Mouse (Mus musculus) intestine, embryonic 14.5 days (tissue): Measurements from ENCODE around the gene Frem3. TPM values are rescaled to one million over a fixed set of nuclear protein-coding genes. Genes with fewer than 3 reads are reported as not detected.
A peak's percentile ranks its signal among the peaks of the same experiment; 100 is the strongest.

Source experiments
- ATAC-seq: fragments of 200-750 bp; cut with Nextera tagmentation; replicated peaks from 2 replicates; pipeline ENCODE4 v1.8.0; 2017; ENCODE audit warnings: low read depth, moderate number of reproducible peaks, moderate TSS enrichment, moderate library complexity; ENCODE audit not compliant: low FRiP score, low TSS enrichment
- DNase-seq: peaks from one replicate; pipeline ENCODE4 v3.0.0-alpha.2; 2018; ENCODE audit warnings: low spot score
- H3K27ac ChIP-seq: fragments of 300-500 bp; sonication (generic); 2 replicates; pipeline ENCODE4 v1.5.1; 2014; ENCODE audit warnings: low read depth, mild to moderate bottlenecking, control low read depth
- H3K27me3 ChIP-seq: fragments of 300-500 bp; sonication (generic); replicated peaks from 2 replicates; pipeline ENCODE4 v1.6.1; 2014; ENCODE audit warnings: low read length, control low read depth; ENCODE audit not compliant: control insufficient read depth, insufficient read depth
- H3K36me3 ChIP-seq: fragments of 300-500 bp; sonication (generic); 2 replicates; pipeline ENCODE4 v1.6.1; 2014; ENCODE audit warnings: low read length, control low read depth; ENCODE audit not compliant: control insufficient read depth, insufficient read depth
- H3K4me1 ChIP-seq: fragments of 300-500 bp; sonication (generic); replicated peaks from 2 replicates; pipeline ENCODE4 v1.6.1; 2014; ENCODE audit warnings: low read length, control low read depth, mixed read lengths; ENCODE audit not compliant: control insufficient read depth, insufficient read depth
- H3K4me2 ChIP-seq: fragments of 300-500 bp; sonication (generic); 2 replicates; pipeline ENCODE4 v1.6.1; 2014; ENCODE audit warnings: low read length
- H3K4me3 ChIP-seq: fragments of 300-500 bp; sonication (generic); 2 replicates; pipeline ENCODE4 v1.5.1; 2014; ENCODE audit warnings: low read depth, low read length, control low read depth, mixed read lengths
- H3K9ac ChIP-seq: fragments of 300-500 bp; sonication (generic); 2 replicates; pipeline ENCODE4 v1.6.1; 2014; ENCODE audit warnings: mild to moderate bottlenecking, low read length
- H3K9me3 ChIP-seq: fragments of 300-500 bp; sonication (generic); 2 replicates; pipeline ENCODE4 v1.6.1; 2016; ENCODE audit warnings: low read length, control low read depth; ENCODE audit not compliant: control insufficient read depth
- WGBS: fragments of 180-500 bp; shearing (Covaris S2); extraction: QIAGEN DNeasy Blood & Tissue Kit; methylation state at CpG from one replicate; pipeline ENCODE4 v1.1.7; 2014; 5-methylcytosine and 5-hydroxymethylcytosine counted together
- polyA plus RNA-seq: library from polyadenylated mRNA; unstranded; fragments of >200 nt; fragmentation: Nextera tagmentation; extraction: Ambion mirVana; gene quantifications from 2 replicates; pipeline ENCODE4 v1.2.1, GENCODE M21; 2014

The Frem3 gene
- polyA plus RNA-seq, 1 experiment from 2014 or later: 0.20 TPM

GRCm38 (mm10) chr8:80600600-80601170 lies 10.2 kb upstream of the Frem3 start:
- Histone ChIP-seq H3K9me3 (no peaks in the 10 kb centered on the region), H3K27ac (no peak overlapping the region), H3K4me2 (no peak overlapping the region), H3K27me3 (no peaks in the 10 kb centered on the region), H3K4me1 (no peaks in the 10 kb centered on the region), H3K36me3 (no peaks in the 10 kb centered on the region), H3K9ac (no peak overlapping the region), H3K4me3 (no peak overlapping the region)
- 83% methylated on average over 6 of the region's 6 CpGs for WGBS
- no peak for DNase-seq
- ATAC-seq: no peak

DNA sequence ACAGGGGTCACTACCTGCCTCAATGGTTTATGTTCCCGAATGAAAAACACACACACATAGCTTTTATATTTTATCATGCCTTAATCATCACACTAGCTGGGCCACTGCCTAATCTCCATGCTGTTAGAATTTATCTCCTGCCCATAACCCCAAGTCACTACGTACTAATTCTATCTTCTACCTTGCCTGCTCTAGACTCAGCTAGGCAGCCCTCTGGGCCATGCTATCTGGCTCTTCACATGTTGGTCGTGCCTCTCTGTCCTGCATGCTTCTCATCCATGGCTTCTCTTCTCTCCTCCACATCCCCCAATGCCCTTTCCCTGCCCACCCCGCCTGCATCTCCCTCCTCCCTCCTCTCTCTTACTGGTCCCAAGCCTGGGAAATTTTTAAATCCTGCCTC lies 9.0 kb upstream of the Frem3 start:
- WGBS: 75% methylated on average over 4 of the region's 4 CpGs
- Histone ChIP-seq H3K4me2 (no peak overlapping the region), H3K27me3 (no peaks in the 10 kb centered on the region), H3K4me1 (no peaks in the 10 kb centered on the region), H3K9ac (no peak overlapping the region), H3K4me3 (no peak overlapping the region), H3K9me3 (no peaks in the 10 kb centered on the region), H3K36me3 (no peaks in the 10 kb centered on the region), H3K27ac (no peak overlapping the region)
- no peak for DNase-seq
- ATAC-seq: no peak

DNA sequence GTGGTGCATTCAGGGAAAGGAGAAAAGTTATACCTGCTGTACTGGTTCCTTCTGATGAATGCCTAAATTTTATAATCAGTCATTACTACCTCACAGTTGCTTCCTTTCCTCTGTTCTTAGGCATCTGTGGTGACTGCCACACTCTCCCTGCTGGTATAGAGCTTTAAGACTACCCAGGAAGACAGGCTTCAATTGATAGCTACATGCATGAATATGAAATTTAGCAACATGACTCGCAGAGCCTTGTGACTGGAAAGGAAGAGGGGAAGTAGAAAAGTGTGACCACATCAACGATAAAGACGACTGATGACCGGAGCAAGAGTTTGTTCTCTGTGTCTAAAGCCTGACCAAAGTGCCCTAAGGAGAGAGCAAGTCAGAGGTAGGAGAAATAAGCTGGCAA lies 3.8 kb upstream of the Frem3 start:
- Histone ChIP-seq H3K27me3 (peaks cover 18% of the 10 kb centered on the region), H3K4me3 (no peak overlapping the region), H3K36me3 (no peaks in the 10 kb centered on the region), H3K9ac (no peak overlapping the region), H3K27ac (no peak overlapping the region), H3K4me1 (no peaks in the 10 kb centered on the region), H3K9me3 (no peaks in the 10 kb centered on the region), H3K4me2 (no peak overlapping the region)
- no peak for DNase-seq
- no peak for ATAC-seq
- WGBS: 88% methylated on average over 4 of the region's 4 CpGs

GRCm38 (mm10) chr8:80611441-80611751 lies 516 bp downstream of the Frem3 start:
- DNase-seq (peak; percentile 52), ATAC-seq (no peak)
- Histone ChIP-seq H3K27me3 (peaks cover 26% of the 10 kb centered on the region), H3K4me3 (peak overlapping the region; percentile 13), H3K36me3 (no peaks in the 10 kb centered on the region), H3K9ac (no peak overlapping the region), H3K4me1 (no peaks in the 10 kb centered on the region), H3K9me3 (no peaks in the 10 kb centered on the region), H3K4me2 (peak overlapping the region; percentile 40), H3K27ac (no peak overlapping the region)
- WGBS: 7% methylated on average over 12 of the region's 12 CpGs

- Histone ChIP-seq H3K4me1 (no peaks in the 10 kb centered on the region), H3K27me3 (no peaks in the 10 kb centered on the region), H3K9ac (no peak overlapping the region), H3K27ac (no peak overlapping the region), H3K4me3 (no peak overlapping the region), H3K4me2 (no peak overlapping the region), H3K9me3 (no peaks in the 10 kb centered on the region), H3K36me3 (no peaks in the 10 kb centered on the region)
- ATAC-seq: no peak
- WGBS: 74% methylated on average over 3 of the region's 3 CpGs
- DNase-seq: no peak
These were observed 8.9 kb downstream of the Frem3 start for GRCm38 (mm10) chr8:80619787-80620186.

GRCm38 (mm10) chr8:80647394-80647793 lies 36.5 kb downstream of the Frem3 start:
- no peaks in the 10 kb centered on the region for H3K36me3 ChIP-seq
- H3K4me3 ChIP-seq: no peak overlapping the region
- H3K9me3 ChIP-seq: no peaks in the 10 kb centered on the region
- H3K9ac ChIP-seq: no peak overlapping the region
- DNase-seq (no peak), ATAC-seq (no peak)
- H3K27me3 ChIP-seq: no peaks in the 10 kb centered on the region
- no peak overlapping the region for H3K4me2 ChIP-seq
- no peak overlapping the region for H3K27ac ChIP-seq
- H3K4me1 ChIP-seq: no peaks in the 10 kb centered on the region
- WGBS: 68% methylated on average over 6 of the region's 6 CpGs

DNA sequence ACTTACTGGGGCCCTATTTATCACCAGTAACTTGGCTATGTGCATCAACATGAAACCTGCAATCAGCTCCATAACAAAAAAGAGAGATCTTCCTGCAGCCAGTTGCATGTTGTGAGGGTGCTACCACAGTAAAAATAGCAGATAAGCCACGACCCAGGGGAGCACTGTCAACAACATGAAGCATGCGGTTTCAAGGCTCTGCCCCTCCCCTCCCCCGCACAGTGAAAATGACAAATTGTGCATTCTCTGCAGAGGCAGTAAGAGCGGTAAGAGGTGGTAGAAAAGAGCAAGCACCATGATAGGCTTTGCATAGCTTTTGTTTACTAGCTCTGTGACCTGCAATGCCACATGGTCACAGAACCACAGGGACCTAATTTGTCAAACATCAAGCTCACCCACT lies 46.8 kb downstream of the Frem3 start:
- DNase-seq: no peak
- WGBS: 19% methylated on average over 4 of the region's 4 CpGs
- Histone ChIP-seq H3K4me2 (no peak overlapping the region), H3K9me3 (no peaks in the 10 kb centered on the region), H3K27ac (no peak overlapping the region), H3K9ac (no peak overlapping the region), H3K4me3 (no peak overlapping the region), H3K36me3 (no peaks in the 10 kb centered on the region), H3K27me3 (no peaks in the 10 kb centered on the region), H3K4me1 (no peaks in the 10 kb centered on the region)
- ATAC-seq: no peak

DNA sequence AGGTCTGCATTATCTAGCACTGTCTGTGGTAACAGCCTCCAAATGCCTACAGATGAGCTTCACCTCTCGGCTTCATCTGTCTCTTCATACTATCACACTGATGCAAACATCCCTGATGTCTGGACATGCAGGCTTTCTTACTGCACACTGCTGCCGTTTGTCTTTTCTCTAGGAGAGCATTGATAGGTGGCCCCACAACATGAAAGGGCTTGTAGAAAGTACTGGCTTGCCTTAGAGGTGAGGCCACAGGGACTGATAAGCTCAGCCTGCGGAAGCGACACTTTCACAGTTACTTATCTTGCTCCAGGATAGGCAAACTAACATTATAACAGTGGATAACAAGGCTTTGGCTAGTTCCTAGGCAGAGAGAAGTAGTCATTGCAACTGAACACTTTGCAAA lies 50.2 kb downstream of the Frem3 start:
- H3K36me3 ChIP-seq: no peaks in the 10 kb centered on the region
- 56% methylated on average over 4 of the region's 4 CpGs for WGBS
- ATAC-seq: no peak
- no peak overlapping the region for H3K4me2 ChIP-seq
- no peak overlapping the region for H3K4me3 ChIP-seq
- no peak overlapping the region for H3K27ac ChIP-seq
- no peaks in the 10 kb centered on the region for H3K9me3 ChIP-seq
- no peak for DNase-seq
- H3K9ac ChIP-seq: no peak overlapping the region
- no peaks in the 10 kb centered on the region for H3K4me1 ChIP-seq
- H3K27me3 ChIP-seq: no peaks in the 10 kb centered on the region

DNA sequence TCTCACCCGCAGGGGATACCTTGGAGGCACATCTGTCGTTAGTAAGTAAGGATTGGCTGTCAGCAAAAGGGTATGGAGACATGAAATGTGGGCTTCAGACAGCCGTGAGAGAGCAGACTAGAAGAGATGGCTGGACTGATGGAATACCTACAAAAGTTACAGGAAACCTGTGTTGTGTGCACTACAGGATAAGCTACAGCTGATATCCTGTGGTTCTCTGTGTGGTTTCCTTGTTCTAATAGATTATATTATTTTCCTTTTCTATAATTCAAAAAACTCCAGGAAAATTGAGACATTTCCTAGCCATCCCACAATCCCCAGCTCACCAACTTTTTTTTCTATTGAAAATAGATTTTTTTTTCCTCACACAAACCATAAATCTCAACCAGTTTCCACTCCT lies 52.6 kb downstream of the Frem3 start:
- DNase-seq: no peak
- H3K4me1 ChIP-seq: no peaks in the 10 kb centered on the region
- no peak overlapping the region for H3K27ac ChIP-seq
- H3K27me3 ChIP-seq: no peaks in the 10 kb centered on the region
- H3K36me3 ChIP-seq: no peaks in the 10 kb centered on the region
- H3K9ac ChIP-seq: no peak overlapping the region
- WGBS: 71% methylated on average over 3 of the region's 3 CpGs
- no peak for ATAC-seq
- H3K9me3 ChIP-seq: no peaks in the 10 kb centered on the region
- no peak overlapping the region for H3K4me2 ChIP-seq
- H3K4me3 ChIP-seq: no peak overlapping the region
